Mouse (Mus musculus) kidney, adult 9 months (tissue): Measurements from ENCODE around the gene Kiss1r.
"Not testable (repeated sequence)": the region's sequence is repeated elsewhere in the genome, so short reads cannot be mapped to it uniquely, and the experiment has no call there.

Experiments
- DNase-seq: peaks from one replicate; pipeline ENCODE4 v3.0.0; 2022

Gene Kiss1r

GRCm38 (mm10) chr10:79942988-79943387, 26.2 kb downstream of the Kiss1r start:
- no peak for DNase-seq

GRCm38 (mm10) chr10:79943471-79943901, 26.7 kb downstream of the Kiss1r start:
- no peak for DNase-seq

GRCm38 (mm10) chr10:79945507-79946234, 28.9 kb downstream of the Kiss1r start:
- DNase-seq, result peak; percentile 75

GRCm38 (mm10) chr10:79946752-79947322, 30.1 kb downstream of the Kiss1r start:
- DNase-seq, result no peak

GRCm38 (mm10) chr10:79947502-79947901, 30.7 kb downstream of the Kiss1r start:
- DNase-seq, result no peak

GRCm38 (mm10) chr10:79949873-79950272, 33.1 kb downstream of the Kiss1r start:
- DNase-seq, result peak; percentile 77

GRCm38 (mm10) chr10:79950661-79951060, 33.9 kb downstream of the Kiss1r start:
- no peak for DNase-seq

GRCm38 (mm10) chr10:79953946-79954345, 37.2 kb downstream of the Kiss1r start:
- peak; percentile 63 for DNase-seq

GRCm38 (mm10) chr10:79955691-79956090, 38.9 kb downstream of the Kiss1r start:
- no peak for DNase-seq

- no peak for DNase-seq
Observed at GRCm38 (mm10) chr10:79956643-79957154, 39.9 kb downstream of the Kiss1r start.

- DNase-seq, result peak; percentile 93
Observed at GRCm38 (mm10) chr10:79958140-79958816, 41.5 kb downstream of the Kiss1r start.

GRCm38 (mm10) chr10:79959412-79959811, 42.6 kb downstream of the Kiss1r start:
- DNase-seq, result not testable (repeated sequence)

- DNase-seq, result peak; percentile 100
Observed at GRCm38 (mm10) chr10:79959847-79960601, 43.3 kb downstream of the Kiss1r start, which contains the start of gene Wdr18. Gene Wdr18 (plus strand): TSS chr10:79960152.

GRCm38 (mm10) chr10:79960671-79961294, 44.0 kb downstream of the Kiss1r start:
- no peak for DNase-seq

- no peak for DNase-seq
Observed at GRCm38 (mm10) chr10:79964727-79965126, 48.0 kb downstream of the Kiss1r start.

GRCm38 (mm10) chr10:79965325-79965724, 48.6 kb downstream of the Kiss1r start:
- DNase-seq, result no peak

- peak; percentile 95 for DNase-seq
Observed at GRCm38 (mm10) chr10:79966886-79967400, 50.2 kb downstream of the Kiss1r start.

- DNase-seq, result no peak
Observed at GRCm38 (mm10) chr10:79968181-79968580, 51.4 kb downstream of the Kiss1r start.

GRCm38 (mm10) chr10:79969124-79969568, 52.4 kb downstream of the Kiss1r start:
- DNase-seq, result peak; percentile 80

- DNase-seq, result no peak
Observed at GRCm38 (mm10) chr10:79970415-79971182, 53.8 kb downstream of the Kiss1r start, which contains the start of gene Grin3b. Gene Grin3b (plus strand): TSS chr10:79970715.

GRCm38 (mm10) chr10:79971183-79971497, 54.4 kb downstream of the Kiss1r start:
- no peak for DNase-seq
